Mouse (Mus musculus) gastrocnemius, postnatal 4 days (tissue): ENCODE results near the gene Rnf39. TPM values are rescaled to one million over a fixed set of nuclear protein-coding genes. Genes with fewer than 3 reads are reported as not detected.
A peak's percentile ranks its signal among the peaks of the same experiment; 100 is the strongest.
"Not testable (repeated sequence)": the region's sequence is repeated elsewhere in the genome, so short reads cannot be mapped to it uniquely, and the experiment has no call there.

ENCODE experiments used
- DNase-seq, 2 experiments: peaks; one replicate each; pipeline ENCODE4 v3.0.0; 2021 to 2022; ENCODE audit warnings: low spot score in 2 of 2, mixed read lengths in 2 of 2
- total RNA-seq, 2 experiments: library from RNA; stranded (reverse); gene quantifications; 2 replicates each; pipeline ENCODE4 v1.2.3; 2021

The Rnf39 gene
- total RNA-seq, 2 experiments from 2014 or later, result 0.29 TPM; not detected in 1

- DNase-seq, result no peak
These were observed 39.1 kb downstream of the Rnf39 start for GRCm38 (mm10) chr17:36981845-36982244.

- no peak for DNase-seq
These were observed 39.8 kb downstream of the Rnf39 start for GRCm38 (mm10) chr17:36982253-36983155.

GRCm38 (mm10) chr17:36988475-36988874 lies 45.8 kb downstream of the Rnf39 start:
- no peak for DNase-seq

GRCm38 (mm10) chr17:36989437-36989836 lies 46.7 kb downstream of the Rnf39 start, which contains the start of gene H2-M5:
Gene H2-M5 (minus strand): TSS chr17:36989537.
- no peak for DNase-seq

- DNase-seq, result not testable (repeated sequence)
These were observed 47.9 kb downstream of the Rnf39 start for GRCm38 (mm10) chr17:36990630-36991029.

- DNase-seq, result no peak
These were observed 49.8 kb downstream of the Rnf39 start for GRCm38 (mm10) chr17:36992336-36993104.

DNA sequence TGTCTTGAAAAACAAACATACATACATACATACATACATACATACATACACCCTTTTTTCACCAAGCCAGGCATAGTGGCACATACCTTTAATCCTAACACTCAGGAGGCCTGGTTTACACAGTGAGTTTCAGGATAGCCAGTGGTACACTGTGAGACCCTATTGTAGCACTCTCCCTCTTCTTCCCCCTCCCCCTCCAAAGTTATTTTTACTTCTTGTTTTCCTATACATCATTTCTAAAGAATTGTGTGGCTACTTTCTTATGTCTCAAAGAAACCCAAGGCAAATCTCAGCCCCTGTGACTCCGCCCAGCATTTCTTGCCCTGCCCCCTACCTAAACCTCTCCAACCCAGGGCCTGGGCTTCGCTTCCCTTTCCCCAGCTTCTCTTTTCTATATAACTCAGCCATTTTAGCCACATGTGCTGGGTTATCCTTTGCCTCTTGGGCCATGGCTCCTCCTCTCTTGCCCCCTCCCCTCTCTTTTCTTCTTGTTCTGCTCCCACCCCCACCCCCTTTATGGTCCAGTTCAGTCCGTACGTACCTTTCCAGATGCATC lies 51.1 kb downstream of the Rnf39 start:
- DNase-seq, result no peak

DNA sequence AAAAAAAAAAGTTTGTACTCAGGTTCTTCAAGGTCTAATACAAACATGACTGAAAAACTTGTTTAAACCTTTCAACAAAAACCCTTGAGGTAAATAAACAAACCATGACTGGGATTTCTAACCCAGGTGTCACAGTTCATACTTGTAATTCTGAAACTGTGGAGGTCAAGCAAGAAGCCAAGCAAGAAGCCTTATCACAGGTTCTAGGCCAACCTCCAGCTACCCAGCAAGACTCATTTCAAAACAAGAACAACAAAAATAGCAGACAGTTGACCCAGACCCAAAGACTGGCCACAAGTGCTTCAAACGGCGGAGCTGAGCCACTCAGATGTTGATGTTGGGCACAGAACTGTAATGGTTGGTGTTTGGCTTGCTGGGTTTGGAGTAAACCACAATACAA lies 51.8 kb downstream of the Rnf39 start:
- DNase-seq, result no peak

GRCm38 (mm10) chr17:36995448-36995847 lies 52.7 kb downstream of the Rnf39 start:
- DNase-seq, result no peak

- peak; percentile 65 to 81 for DNase-seq
These were observed 54.5 kb downstream of the Rnf39 start for GRCm38 (mm10) chr17:36997033-36997735.

Other genes with a start within 250 kb of the Rnf39 start
- gene H2-M10.5, start 170.0 kb upstream of the Rnf39 start, total RNA-seq, result not detected
- gene H2-M10.6, start 130.7 kb upstream of the Rnf39 start, total RNA-seq, result not detected
- 10 to 100 TPM; 24.3 to 25.6 TPM for gene Trim26, start 105.8 kb upstream of the Rnf39 start, total RNA-seq
- gene Trim15, start 75.7 kb upstream of the Rnf39 start, total RNA-seq, result not detected
- under 1 TPM; 0.20 to 0.80 TPM for gene Trim10, start 73.3 kb upstream of the Rnf39 start, total RNA-seq
- not detected for gene Trim40, start 52.8 kb upstream of the Rnf39 start, total RNA-seq
- gene Trim31, start 44.8 kb upstream of the Rnf39 start, total RNA-seq, result not detected
- gene Ppp1r11, start 8.8 kb downstream of the Rnf39 start, total RNA-seq, result 10 to 100 TPM; 66.6 to 72.8 TPM
- 10 to 100 TPM; 29.2 to 32.9 TPM for gene Znrd1, start 15.6 kb downstream of the Rnf39 start, total RNA-seq
- 1 to 10 TPM; 7.1 to 9.2 TPM for gene Znrd1as, start 15.7 kb downstream of the Rnf39 start, total RNA-seq
- not detected for gene 2410137M14Rik, start 38.3 kb downstream of the Rnf39 start, total RNA-seq
- gene H2-M5, start 46.6 kb downstream of the Rnf39 start, total RNA-seq, result under 1 TPM; 0.23 to 0.25 TPM
- gene Zfp57, start 58.2 kb downstream of the Rnf39 start, total RNA-seq, result 10 to 100 TPM in 1 of 2 experiments, 1 to 10 TPM in 1; 8.7 to 10.1 TPM
- not detected for gene Mog, start 80.5 kb downstream of the Rnf39 start, total RNA-seq
- gene Gabbr1, start 103.0 kb downstream of the Rnf39 start, total RNA-seq, result 10 to 100 TPM; 24.2 to 25.4 TPM
- gene Olfr90, start 145.6 kb downstream of the Rnf39 start, total RNA-seq, result not detected
- gene Olfr91, start 155.4 kb downstream of the Rnf39 start, total RNA-seq, result not detected
- gene Olfr92, start 177.2 kb downstream of the Rnf39 start, total RNA-seq, result not detected
- not detected for gene Olfr93, start 218.6 kb downstream of the Rnf39 start, total RNA-seq